Mouse (Mus musculus) gastrocnemius, postnatal 10 days (tissue): ENCODE measurements at regions not wholly inside any gene's neighbourhood (a gene's known extent, or its start where the extent isn't known, plus 50 kb on each side); places are given as distances from the start of the nearest gene placed in this dataset.

ENCODE experiments used
- DNase-seq: peaks from one replicate; pipeline ENCODE4 v3.0.0; 2021; ENCODE audit warnings: mixed read lengths

DNA sequence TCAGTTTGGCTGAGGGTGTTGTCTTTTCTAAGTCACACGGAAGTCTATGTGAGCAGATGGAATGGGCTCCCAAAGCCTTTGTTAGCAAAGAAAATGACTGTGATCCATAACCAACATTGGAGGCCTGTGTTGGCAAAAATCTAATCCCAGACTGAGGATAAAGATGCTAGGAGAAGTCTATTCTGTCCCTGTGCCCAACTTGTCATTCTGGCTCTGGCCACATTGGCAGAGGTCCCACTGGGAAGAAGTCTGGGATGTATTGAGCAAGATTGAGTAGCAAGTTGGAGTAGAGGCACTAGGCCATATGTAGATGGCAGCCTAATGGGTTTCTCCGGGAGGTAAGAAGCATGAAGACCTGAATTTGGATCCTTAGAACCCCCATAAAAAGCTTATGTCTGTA is 54.1 kb downstream of the Nog start:
- no peak for DNase-seq

DNA sequence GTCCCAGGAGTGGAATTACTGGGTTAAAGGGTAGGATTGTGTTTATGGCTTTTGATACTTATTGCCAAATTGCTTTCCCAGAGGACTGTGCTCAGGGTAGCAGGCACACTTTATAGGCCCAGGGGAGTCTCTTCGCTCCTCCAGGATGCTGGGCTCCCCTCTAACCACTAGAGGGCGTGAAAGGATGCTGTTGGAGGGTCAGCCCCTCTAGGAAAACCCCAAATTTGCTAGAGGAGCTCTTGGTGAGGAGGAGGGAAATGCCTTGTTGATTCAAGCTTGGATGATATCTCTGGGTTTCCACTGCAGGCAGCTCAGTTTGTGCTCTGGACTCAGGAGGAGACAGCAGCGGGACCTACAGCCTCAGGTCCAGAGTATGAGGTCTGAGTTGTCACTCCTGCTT is 58.8 kb downstream of the Nog start:
- peak; percentile 17 for DNase-seq

DNA sequence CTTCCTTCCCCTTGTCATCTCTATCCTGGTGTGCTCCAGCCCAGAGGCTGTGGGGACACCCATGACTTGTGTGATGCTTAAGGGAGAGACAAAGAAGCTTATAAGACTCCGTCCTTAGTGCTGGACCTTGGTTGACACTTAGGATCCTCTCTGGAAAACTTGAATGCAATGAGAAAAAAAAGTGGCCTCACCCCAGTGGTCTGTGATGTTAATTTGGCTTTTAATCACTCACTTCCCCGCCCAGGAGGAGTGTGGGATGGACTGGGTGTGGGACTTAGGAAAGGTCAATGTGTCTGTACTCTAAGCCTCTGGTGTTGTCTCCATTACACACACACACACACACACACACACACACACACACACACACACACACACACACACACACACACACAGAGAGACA is 60.0 kb downstream of the Nog start:
- no peak for DNase-seq

DNA sequence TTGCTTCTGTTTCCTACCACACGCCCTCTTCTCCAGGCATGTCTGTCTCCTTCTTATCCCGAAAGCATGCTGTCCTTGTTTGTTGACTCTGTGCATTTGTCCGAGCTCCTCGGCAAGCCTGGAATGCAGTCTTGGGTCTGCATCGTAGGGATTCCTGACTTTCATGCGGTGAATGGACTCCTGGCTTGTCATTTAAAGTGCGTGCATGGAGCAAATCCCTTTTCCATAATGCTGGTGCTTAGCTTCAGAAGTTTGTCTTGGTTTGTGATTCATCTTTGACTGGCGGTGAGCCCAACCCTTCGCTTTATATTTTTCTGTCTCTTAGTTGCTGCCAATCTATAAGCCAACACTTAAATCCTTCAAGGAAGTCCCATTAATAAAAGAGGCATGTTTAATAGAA is 62.2 kb downstream of the Nog start:
- no peak for DNase-seq

DNA sequence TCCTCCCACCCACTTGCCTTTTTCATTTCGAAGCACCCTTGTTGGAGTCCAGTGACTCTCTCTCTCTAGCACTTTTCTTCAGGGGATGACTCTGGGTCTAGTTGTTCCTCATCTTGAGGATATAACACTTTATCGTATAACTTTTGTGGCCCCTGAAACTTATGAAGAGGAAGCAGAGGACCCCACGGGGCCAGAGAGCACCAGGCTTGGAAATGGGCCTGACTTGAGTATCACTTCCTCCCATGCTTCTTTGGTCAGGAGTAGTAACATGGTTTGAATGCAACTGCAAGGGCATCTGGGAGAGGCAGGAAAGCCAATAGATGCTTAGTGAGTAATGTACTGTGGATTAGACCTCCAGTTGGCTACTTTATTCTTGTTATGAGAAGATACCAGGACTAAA is 65.2 kb downstream of the Nog start:
- no peak for DNase-seq

DNA sequence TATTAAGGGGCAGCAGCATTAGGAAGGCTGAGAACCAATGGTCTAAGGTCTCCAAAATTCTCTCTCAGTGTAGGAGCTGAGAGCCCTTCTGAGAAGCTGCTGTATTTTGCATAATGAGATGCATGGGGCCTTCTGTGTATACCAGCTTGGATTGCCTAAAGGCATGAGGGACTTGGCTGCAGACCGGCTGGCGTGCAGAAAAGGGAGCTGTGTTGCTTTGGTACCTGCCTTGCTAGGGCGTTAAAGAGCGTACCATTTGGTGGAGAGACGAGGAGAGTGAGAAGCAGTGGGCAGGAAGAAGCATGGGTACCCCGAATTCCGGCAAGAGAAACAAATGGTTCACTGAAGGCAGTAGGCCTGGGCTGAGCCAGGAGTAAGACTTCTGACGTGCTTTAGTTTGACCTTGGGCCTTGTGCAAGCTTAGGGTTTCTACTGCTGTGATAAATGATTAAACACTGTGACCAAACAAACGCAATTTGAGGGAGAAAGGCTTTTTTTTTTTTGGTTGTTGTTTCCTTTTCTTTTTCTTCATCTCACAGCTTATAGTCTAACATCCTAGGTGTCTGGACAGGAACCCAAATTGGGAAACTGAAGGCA is 69.2 kb downstream of the Nog start:
- DNase-seq, result no peak

DNA sequence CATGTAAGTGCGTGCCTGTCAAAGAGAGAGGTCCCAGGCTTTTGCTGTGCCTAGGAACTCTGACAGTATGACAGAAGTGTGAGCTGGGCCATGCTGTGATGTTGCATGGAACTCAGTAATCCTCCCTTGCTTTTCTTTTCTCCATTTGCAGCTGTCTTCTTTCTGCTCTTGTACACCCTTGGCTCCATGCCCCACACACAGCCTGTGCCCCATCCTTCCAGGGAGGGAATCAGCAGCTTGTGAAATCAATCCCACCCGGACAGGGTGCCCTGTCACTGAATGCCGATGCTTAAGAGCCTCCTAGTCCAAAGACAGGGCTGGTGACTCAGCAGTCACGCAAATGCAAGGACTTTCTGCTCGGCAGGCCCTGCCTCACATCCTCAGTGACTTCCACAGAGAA is 72.4 kb downstream of the Nog start:
- DNase-seq, result peak; percentile 47

DNA sequence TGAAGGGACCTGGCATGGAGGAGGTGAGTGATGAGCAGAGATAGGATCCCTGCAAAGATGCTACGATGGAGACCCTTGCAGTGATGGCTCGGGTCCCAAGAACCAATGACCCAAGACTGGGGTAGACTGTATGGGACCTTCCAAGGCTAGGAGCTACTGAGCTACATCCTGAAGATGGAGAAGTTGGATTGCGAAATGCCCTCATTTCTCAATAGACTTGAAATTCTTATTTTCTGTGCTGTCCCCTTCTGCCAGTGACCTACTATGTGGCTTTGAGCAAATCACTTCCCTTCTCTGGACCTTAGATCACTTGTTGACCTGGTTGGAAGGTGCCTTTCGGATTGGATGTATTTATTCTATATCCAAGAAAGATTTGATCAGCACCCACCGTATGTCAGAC is 88.9 kb downstream of the Nog start:
- DNase-seq, result no peak

DNA sequence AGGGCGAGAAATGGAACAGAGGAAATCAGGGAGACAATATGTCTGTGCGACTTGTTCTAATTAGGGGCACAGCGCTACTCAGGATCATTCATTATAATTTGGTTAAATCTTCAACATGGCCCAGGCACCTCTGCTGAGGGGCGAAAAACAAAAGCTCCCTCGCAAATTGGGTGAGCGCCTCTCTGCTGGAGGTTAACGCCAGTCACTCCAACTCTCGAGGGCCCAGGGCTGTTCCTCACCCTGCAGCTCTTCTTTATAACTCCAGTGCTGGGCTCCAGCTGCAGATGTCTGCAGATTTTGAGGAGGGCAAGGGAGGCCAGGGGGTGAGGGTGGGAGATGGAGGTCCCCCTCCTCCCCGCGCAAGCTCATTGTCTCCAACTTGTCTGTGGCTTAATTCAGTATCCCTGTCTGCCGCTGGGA is 92.6 kb downstream of the Nog start:
- DNase-seq, result no peak

DNA sequence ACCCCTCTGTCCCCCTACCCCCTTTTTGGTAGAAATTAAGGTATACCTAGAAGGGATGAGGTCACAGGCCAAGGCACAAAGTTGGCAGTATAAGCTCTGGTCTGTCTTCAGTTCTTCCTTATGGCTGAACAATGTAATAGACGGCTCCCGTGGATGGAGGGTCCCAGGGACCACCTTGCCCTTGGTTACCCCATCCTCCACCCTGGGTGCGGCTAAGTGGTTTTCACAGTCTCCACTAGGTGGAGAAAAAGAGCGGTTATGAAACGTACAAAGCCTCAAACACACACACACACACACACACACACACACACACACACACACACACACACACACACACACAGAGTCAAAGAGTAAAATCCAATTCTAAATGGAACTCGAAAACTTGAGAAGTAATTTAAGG is 93.1 kb downstream of the Nog start:
- no peak for DNase-seq

DNA sequence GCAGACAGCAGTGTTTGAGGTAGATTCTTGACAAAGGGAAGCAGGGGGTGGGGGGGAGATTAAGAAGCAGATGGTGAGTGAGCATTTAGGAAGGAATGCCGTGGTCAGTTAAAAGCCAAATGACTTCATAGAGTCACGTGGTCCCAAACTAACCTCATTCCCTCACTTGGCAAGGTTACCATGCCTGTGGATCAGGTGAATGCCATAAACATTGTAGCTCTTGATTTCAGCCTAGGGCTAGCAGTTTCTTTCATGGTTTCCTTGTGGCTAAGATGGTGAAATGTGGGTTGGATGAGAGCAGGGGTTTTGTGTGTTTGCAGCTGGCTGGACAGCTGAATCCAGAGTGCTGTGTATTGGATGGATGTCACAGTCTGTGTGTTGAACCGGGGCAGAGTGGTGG is 95.3 kb downstream of the Nog start:
- no peak for DNase-seq

DNA sequence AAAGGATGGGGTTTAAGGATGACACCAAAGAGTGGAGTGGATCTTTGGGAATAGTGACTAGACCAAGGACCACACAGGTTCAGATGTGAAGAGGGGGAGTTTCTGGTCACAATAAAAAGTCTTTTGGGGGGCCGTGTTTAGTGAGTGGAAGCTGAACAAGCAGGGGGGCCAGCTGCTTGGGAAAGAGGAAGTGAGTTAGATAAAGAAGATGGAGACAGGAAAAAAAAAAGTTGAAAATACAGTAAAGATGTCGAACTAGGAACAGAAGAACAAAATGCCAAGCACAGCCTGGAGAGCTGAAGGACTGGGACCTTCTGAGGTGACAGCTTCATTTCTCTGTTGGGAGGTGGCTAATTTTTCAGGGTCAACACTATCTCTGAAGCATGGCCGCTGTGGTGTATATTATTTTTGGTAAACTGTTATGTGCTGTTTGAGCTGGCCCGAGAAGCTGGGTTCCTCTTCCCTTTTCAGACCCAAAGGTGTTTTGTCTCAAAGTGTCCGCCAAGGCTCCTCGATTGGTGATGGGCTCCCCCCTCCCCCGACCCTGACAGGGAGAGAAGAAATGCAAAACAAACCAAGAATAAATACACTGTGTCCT is 97.1 kb downstream of the Nog start:
- DNase-seq, result no peak

DNA sequence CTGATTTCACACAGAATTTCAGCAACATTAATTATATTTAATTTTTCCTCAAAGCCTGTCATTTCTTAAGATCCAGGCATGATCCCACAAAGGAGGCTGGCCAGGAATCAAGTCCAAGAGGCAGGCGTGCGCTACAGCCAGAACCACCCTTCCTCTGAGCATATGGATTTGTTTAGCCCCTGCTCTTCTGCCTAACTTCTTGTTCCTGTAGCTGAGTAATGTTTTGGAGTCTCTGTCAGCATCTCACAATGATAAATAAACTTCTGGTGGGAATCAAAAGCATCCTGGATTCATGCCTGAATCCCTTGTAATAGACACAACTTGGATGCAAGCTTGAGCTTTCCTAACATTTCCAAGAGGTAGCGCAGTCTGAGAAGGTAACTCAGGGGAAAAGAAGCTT is 101.7 kb downstream of the Nog start:
- no peak for DNase-seq

DNA sequence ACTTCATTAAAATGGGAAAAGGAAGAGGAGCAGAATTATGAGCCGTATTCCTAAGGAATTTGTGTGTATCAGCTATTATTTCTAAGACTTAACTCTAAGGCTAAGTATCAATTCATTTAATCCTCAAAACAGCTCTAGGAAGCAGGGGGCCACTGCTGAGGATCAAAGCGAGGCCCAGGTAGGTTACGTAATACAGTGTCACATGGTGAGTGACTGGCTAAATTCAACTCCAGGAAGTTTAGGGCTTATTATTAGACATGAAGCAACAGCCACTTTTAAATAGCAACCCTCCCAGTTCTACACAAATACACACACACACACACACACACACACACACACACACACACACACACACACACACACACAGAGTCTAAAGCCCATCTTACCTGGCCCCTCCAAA is 109.3 kb downstream of the Nog start:
- no peak for DNase-seq

DNA sequence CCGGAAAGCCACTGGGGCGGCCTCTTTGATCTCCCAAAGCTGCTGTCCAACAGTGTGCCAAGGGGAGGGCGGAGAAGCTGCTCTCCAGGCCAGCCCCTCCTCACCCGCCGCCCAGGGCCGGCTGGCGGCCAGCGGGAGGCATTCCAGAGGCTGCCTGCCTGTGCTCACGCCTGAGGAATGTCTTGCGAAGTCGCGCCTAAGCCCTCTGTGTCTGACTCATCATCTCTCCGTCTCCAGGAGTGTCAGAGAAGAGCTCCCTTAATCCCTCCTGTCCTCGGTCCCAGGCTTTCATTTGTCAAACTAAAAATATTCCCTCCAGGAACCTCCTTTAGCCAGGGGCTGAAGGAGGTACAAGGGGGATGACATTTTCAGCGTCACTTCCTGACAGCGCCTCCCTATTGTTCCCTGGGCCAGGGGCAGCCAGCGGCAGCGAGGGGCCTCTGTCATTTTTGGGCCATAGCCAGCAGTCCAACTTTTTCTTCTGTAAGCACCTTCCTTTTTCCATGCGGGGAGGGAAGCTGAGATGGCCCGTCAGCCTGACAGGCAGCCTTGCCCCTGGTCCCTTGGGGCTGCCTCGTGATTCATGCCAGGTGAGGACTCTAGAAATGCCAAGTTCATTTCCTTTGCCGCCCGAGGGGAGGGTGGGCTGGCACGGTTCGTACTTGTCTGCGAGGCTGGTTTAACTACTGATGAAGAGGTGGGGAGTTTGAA is 113.4 kb downstream of the Gm525 start:
- DNase-seq, result peak; percentile 83

DNA sequence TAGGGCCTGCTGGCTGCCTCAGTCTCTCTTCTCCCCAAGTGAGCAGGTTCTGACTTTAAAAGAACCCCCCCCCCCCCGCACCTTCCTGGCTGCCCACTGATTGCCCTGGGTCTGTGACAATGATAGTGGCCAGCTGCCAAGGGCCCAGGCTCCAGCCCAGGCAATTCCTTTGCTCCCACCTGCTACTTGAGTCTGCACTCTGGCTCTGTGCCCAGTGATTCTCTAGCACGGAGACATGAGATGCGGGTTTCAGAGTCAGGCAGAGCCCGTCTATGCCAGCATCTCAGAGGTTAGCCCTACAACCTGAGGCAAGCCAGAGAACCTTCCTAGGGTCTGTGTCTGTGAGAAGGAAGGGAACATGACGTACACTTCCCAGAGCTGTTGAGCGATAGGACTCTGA is 112.2 kb downstream of the Gm525 start:
- DNase-seq, result peak; percentile 44

DNA sequence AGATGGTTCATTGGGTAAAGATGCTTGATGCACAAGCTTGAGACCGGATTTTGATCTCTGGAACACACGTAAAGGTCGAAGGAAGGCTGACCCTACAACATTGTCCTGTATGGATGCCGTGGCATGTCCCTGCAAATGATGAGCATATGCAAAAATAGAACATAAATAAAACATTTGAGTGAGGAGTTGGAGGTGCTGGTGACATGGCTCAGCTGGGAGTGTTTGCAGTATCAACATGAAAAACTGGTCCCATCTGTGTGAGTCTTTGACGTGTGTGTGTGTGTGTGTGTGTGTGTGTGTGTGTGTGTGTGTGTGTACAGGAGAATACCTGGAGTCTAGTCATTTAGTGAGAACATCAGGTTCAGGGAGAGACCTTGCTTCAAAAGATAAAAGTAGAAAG is 107.8 kb downstream of the Gm525 start:
- DNase-seq, result no peak

DNA sequence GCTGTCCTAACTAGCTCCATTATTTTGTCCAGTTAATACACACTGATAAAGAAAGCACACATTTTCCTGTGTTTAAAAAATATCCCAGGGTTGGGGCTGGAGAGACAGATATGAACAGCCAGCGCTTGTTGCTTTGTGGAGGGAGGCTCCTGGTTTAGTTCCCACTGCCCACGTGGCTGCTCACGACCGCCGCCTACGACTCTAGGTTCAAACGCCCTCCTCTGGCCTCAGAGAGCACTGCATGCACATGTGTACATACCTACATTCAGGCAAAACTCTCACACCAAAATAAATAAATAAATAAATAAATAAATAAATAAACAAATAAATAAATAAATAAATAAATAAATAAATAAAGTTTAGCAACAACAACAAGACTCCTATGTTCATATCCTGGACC is 104.8 kb downstream of the Gm525 start:
- no peak for DNase-seq

DNA sequence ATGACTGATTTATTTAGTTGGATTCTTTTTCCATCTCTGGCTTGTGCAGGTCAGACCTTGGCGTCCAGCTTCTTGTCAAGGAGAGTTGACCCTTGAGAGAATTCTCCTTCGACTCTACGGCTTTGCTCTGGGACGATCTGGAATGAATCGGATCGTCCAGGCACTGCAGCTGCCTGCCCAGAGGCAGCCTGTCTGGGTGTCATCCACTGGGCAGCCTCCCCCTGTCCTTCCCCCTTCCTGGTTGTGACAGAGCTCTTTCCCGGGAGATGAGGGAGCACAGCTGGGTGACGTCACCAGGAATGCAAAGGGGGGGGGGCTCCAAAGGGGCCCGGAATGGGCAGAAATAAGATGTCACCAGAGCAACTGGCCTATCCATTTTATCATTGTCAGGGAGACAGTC is 101.9 kb downstream of the Gm525 start:
- DNase-seq, result peak; percentile 27

DNA sequence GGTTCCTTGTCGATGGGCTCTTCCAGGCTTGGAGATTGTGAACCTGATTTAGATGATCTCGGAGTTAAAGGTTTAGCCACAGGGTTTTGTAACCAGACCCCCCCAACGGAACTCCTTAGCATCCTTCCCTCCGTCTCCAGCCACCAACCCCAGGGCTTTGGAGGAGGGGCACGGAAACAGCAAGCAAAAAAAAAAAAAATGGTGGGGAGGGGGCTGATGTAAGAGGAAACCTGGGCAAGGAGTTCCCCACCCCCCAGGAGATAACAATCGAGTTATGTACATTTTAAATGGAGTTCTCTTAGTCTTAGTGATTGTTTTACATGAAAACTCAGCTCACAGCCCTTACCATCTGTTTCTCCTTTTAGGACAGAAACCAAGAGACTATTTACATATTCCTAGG is 101.3 kb downstream of the Gm525 start:
- DNase-seq, result no peak

DNA sequence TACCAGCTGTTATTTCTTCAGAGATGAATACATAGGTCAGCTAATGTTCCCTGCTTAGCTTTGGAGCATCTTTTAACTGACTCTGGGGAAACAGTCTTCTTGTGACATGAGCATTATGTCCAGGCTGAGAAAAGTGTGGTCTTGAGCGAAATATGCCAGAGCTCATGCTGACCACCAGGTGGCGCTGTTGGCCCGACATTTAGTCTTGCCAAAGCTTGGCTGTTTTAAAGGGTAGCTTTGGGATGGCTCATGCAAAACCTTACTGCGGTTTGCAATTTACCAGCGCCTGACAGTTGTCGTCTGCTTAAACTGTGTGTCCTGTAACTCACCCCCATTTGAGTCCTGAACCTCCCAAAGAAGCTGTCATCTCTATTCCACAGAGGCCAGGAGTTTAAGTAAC is 91.6 kb downstream of the Gm525 start:
- DNase-seq, result peak; percentile 94

DNA sequence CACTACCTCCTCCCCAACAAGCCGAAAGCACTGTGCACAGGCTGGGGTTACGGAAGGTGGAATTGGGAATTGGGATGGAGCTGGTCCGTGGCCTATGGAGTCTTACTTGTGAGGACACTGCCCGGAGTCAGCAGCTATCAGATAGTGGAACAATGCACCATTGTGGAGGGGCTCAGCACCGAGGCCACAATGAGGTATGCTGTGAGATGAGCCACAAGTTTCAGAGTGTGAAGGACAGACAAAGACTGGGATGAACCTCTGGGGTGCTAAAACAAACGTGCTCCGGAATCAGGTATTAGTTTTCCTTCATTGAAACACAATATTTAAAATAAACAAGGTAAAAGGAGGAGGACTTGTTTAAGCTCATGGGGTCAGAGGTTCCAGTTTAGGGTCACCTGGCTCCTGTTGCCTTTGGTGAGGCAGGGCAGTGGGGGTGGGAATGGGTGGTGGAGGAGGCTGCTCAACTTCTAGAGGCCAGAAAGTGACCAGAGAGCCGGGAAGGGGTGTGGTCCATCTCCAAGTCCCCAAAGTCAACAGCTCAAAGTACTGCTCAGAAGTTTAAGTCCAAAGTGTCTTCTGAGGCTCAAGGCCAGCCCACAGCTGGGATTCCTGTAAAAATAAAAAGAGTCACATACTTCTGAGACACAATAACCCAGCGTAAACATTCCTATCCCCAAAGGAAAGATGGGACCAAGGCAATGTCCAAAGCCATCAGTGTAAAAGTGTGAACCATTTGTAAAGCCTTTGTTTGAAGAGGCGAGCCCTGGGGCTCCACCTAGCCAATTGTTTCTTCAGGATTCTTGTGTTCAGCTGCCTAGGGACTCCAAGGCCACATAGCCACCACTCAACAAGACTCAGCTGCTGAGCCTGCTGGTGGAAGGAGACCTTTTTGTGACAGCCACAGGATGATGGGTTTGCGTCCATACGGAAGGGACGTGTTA is 80.1 kb downstream of the Gm525 start:
- DNase-seq, result no peak

DNA sequence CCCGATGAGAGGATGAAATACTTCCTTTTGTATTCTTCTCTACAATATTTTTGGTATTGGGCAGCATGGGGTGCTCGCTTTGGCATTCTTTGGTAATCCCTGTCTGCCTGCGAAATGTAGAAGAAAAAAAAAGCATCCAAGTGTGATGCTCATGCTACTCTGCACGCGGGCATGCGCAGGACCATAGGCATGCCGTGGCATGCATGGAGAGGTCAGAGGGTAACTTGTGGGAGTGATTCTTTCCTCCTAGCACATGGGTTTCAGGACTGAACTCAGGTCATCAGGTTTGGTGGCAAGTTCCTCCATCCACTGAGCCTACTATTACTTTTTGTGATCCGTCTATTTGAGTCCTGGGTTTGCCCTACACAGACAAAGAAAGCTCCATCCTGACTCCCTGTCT is 74.3 kb downstream of the Gm525 start:
- no peak for DNase-seq
